In the genomic region with DNA sequence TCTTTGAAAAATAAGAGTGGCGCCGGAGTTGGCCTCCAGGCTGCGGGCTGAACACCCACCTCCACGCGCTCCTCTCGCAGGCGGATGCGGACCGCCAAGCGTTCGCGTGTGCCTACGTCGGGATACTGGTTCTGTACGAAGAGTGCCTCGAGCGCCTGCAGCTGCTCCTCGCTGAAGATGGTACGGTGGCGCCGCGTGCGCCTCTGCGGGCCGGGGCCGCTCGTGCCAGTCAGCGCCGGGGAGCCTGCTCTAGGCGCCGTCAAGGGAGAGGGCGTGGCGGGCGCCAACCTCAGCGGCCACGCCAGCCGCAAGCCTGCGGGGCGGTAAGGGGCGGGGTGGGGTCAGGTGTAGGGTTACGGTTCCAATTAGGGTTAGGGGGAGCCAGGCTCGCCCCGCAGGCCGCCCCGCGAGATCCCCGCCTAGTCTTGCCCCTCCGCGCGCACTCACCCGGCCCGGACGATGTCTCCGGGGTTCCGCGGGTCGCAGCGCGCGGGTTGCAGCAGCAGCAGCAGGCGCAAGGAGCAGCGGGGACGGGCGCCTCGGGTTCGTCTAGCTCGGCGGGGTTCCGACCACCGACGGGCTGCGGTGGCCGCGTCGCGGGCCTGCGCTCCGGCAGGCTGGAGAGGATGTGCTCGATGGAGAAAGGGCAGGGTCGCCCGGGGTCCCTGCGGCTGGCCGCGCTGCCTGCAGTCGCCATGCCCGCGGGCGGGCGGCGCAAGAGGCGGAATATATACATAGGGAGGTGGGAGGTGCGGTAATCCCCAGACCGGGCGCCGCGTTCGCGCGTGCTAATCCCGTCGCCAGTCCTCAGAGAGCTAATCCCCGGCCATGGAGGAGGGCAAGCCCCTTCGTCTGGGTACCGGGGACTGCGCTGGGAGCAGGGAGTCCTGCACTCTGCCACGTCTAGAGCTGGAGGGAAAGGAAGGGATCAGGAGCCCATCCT, we compare ENCODE assay signal across 9 mouse cellular contexts. TPM values are rescaled to one million over a fixed set of nuclear protein-coding genes. Genes with fewer than 3 reads are reported as not detected.
DNase-seq lines count a peak whose midpoint lies in the region; ATAC-seq and TF ChIP-seq lines count a peak whose summit lies in the region.
"Had no signal": no experiment of that assay in that cellular context is flagged by ENCODE, and none has a peak within 500 bp of the region (broad histone marks: within the 10 kb centered on the region; RNA-seq: fewer than 3 reads in every experiment).

TSS of gene Gsc2 (minus strand) at position 753 of the 943 bp plus-strand sequence.

- TF ChIP-seq CTCF in testis, adult 2 months (IDR thresholded peaks at IDR 0.05; ENCODE audit: control insufficient read depth, insufficient read depth, insufficient replicate concordance, low read depth, low read length), result no peak
- TF ChIP-seq CTCF in cerebellum, adult 2 months (IDR thresholded peaks at IDR 0.05; ENCODE audit: borderline replicate concordance, insufficient read depth, low read depth, low read length), result no peak

- peaks cover 81% of the 10 kb centered on the region for H3K27me3 ChIP-seq in hindbrain, embryonic 10.5 days (ENCODE audit: insufficient read depth, poor library complexity, severe bottlenecking)
- no peaks in the 10 kb centered on the region for H3K27me3 ChIP-seq in testis, adult 2 months (ENCODE audit: control insufficient read depth, insufficient read depth, low read length)
- peaks cover 2% of the 10 kb centered on the region; the same call in 1 of the 2 replicates for H3K27me3 ChIP-seq in cerebellum, adult 2 months (ENCODE audit: control insufficient read depth, insufficient read depth, low read length)

- no peaks in the 10 kb centered on the region for H3K36me3 ChIP-seq in hindbrain, embryonic 10.5 days
- no peaks in the 10 kb centered on the region for H3K36me3 ChIP-seq in testis, adult 2 months (ENCODE audit: control insufficient read depth, insufficient read depth, low read length)

- no peak for TF ChIP-seq POLR2A in testis, adult 2 months (IDR thresholded peaks at IDR 0.05; ENCODE audit: control insufficient read depth, low read depth, low read length)
- no peak for TF ChIP-seq POLR2A in cerebellum, adult 2 months (IDR thresholded peaks at IDR 0.05; ENCODE audit: borderline replicate concordance, insufficient read depth, low read length)

- under 1% methylated on average over 106 of the region's 106 CpGs for WGBS in hindbrain, embryonic 10.5 days
- 1% methylated on average over 106 of the region's 106 CpGs for WGBS in cerebellum, adult 2 months

- H3K9me3 ChIP-seq in hindbrain, embryonic 10.5 days, result no peaks in the 10 kb centered on the region

- H3K4me1 ChIP-seq in hindbrain, embryonic 10.5 days (replicated peaks), result peaks cover 24% of the 10 kb centered on the region
- peaks cover 19% of the 10 kb centered on the region for H3K4me1 ChIP-seq in testis, adult 2 months (ENCODE audit: control insufficient read depth, insufficient read depth, low read length)
- H3K4me1 ChIP-seq in cerebellum, adult 2 months (ENCODE audit: control insufficient read depth, insufficient read depth, low read length), result no peaks in the 10 kb centered on the region; the same call in 1 of the 2 replicates

- ATAC-seq in common myeloid progenitor, adult 5-6 weeks (replicated peaks; ENCODE audit: low read depth, poor library complexity, severe bottlenecking), result peak; percentile 10; the same call in 1 of the 2 replicates

- peak within 1 kb of the TSS; percentile 52 for H3K4me3 ChIP-seq in hindbrain, embryonic 10.5 days
- peak within 1 kb of the TSS; percentile 25 for H3K4me3 ChIP-seq in testis, adult 2 months (ENCODE audit: control insufficient read depth, low read depth, low read length)
- H3K4me3 ChIP-seq in cerebellum, adult 2 months (replicated peaks; ENCODE audit: insufficient read depth, low read depth, low read length), result no peak within 1 kb of the TSS

- intact Hi-C loops in gastrocnemius, postnatal 14 days (cut with DNase I; ENCODE audit: low total_unique reads), result loop anchor here (5.0 kb wide), 2 partner anchors 73 to 133 kb away; no protein-coding TSS in a partner anchor

- DNase-seq in kidney, postnatal 4 days, result peak; percentile 34 to 49
- no peak for DNase-seq in kidney, adult 11 months
- DNase-seq in hindbrain, embryonic 10.5 days (ENCODE audit: low spot score), result peak; percentile 54
- peak; percentile 7 for DNase-seq in lung, postnatal 36 days
- no peak for DNase-seq in gastrocnemius, postnatal 14 days
- no peak for DNase-seq in cerebellum, adult 2 months

- 0 out of 2 replicates have a peak within 1 kb of the TSS, but pooled peaks have one; percentile 46 for H3K27ac ChIP-seq in hindbrain, embryonic 10.5 days
- no peak within 1 kb of the TSS for H3K27ac ChIP-seq in testis, adult 2 months (ENCODE audit: control insufficient read depth, insufficient read depth, low read depth, low read length)
- H3K27ac ChIP-seq in cerebellum, adult 2 months (ENCODE audit: insufficient read depth, low read length), result no peak within 1 kb of the TSS

RNA-seq across cellular contexts. Expression of gene Gsc2, which starts in this region (rescaled TPM):
- not detected in 2 replicates for total RNA-seq in common myeloid progenitor, adult 5-6 weeks (2017)
- 0.17 TPM in 1 of 2 replicates, not detected in the other for polyA plus RNA-seq in hindbrain, embryonic 10.5 days (2016; fragmentation: Nextera tagmentation; extraction: Ambion mirVana)
- polyA plus RNA-seq in testis, adult 2 months (2012; rRNA removed), result 7.7 and 8.9 TPM in 2 replicates
- total RNA-seq in gastrocnemius, postnatal 14 days (2021), result not detected
- not detected in 2 replicates for polyA plus RNA-seq in cerebellum, adult 2 months (2012; rRNA removed)
- total RNA-seq: adrenal gland, postnatal 36 days had no signal

Comparison
In these comparisons a context has a peak if more than half of its experiments do, and no peak if none do; other contexts are left out.
1. DNase-seq: peak in kidney, postnatal 4 days (2 of 2) and lung, postnatal 36 days (single experiment); none in kidney, adult 11 months (single experiment), gastrocnemius, postnatal 14 days (single experiment) and cerebellum, adult 2 months (0 of 2).
2. Peak in ATAC-seq in common myeloid progenitor, adult 5-6 weeks; RNA of the gene not detected or under 1 TPM.
3. Peak in DNase-seq, H3K4me3 ChIP-seq and H3K27ac ChIP-seq in hindbrain, embryonic 10.5 days; RNA of the gene not detected or under 1 TPM.